Mouse (Mus musculus): ENCODE data around the gene Cbwd1.

The Cbwd1 gene

GRCm38 (mm10) chr19:24961172-24961962 lies at the start of gene Cbwd1:
Cbwd1 (minus strand) TSS chr19:24961610.
- peak; percentile 98 for DNase-seq (ENCODE audit: low read depth, low spot score)

- no peak for DNase-seq (ENCODE audit: low read depth, low spot score)
Observed at GRCm38 (mm10) chr19:25008509-25008908, 47.1 kb upstream of the Cbwd1 start.

- no peak for DNase-seq (ENCODE audit: low read depth, low spot score)
Observed at GRCm38 (mm10) chr19:25006686-25007085, 45.3 kb upstream of the Cbwd1 start.

- DNase-seq (ENCODE audit: low read depth, low spot score), result no peak
Observed at GRCm38 (mm10) chr19:25003810-25004209, 42.4 kb upstream of the Cbwd1 start.

- no peak for DNase-seq (ENCODE audit: low read depth, low spot score)
Observed at GRCm38 (mm10) chr19:25002828-25003227, 41.4 kb upstream of the Cbwd1 start.

GRCm38 (mm10) chr19:25002032-25002431 lies 40.6 kb upstream of the Cbwd1 start:
- no peak for DNase-seq (ENCODE audit: low read depth, low spot score)

- no peak for DNase-seq (ENCODE audit: low read depth, low spot score)
Observed at GRCm38 (mm10) chr19:25000153-25000552, 38.7 kb upstream of the Cbwd1 start.

GRCm38 (mm10) chr19:24999201-24999886 lies 37.9 kb upstream of the Cbwd1 start, which contains the start of gene Dock8:
Dock8 (plus strand) TSS chr19:24999534.
- DNase-seq (ENCODE audit: low read depth, low spot score), result peak; percentile 25

- no peak for DNase-seq (ENCODE audit: low read depth, low spot score)
Observed at GRCm38 (mm10) chr19:24998561-24998960, 37.2 kb upstream of the Cbwd1 start.

GRCm38 (mm10) chr19:24996815-24997704 lies 35.6 kb upstream of the Cbwd1 start:
- no peak for DNase-seq (ENCODE audit: low read depth, low spot score)

- no peak for DNase-seq (ENCODE audit: low read depth, low spot score)
Observed at GRCm38 (mm10) chr19:24994900-24995299, 33.5 kb upstream of the Cbwd1 start.

- DNase-seq (ENCODE audit: low read depth, low spot score), result no peak
Observed at GRCm38 (mm10) chr19:24993526-24993925, 32.1 kb upstream of the Cbwd1 start.

- DNase-seq (ENCODE audit: low read depth, low spot score), result no peak
Observed at GRCm38 (mm10) chr19:24990138-24990822, 28.9 kb upstream of the Cbwd1 start.

- DNase-seq (ENCODE audit: low read depth, low spot score), result no peak
Observed at GRCm38 (mm10) chr19:24988831-24989230, 27.4 kb upstream of the Cbwd1 start.

GRCm38 (mm10) chr19:24987355-24987754 lies 25.9 kb upstream of the Cbwd1 start:
- DNase-seq (ENCODE audit: low read depth, low spot score), result no peak

- no peak for DNase-seq (ENCODE audit: low read depth, low spot score)
Observed at GRCm38 (mm10) chr19:24985045-24985444, 23.6 kb upstream of the Cbwd1 start.

- DNase-seq (ENCODE audit: low read depth, low spot score), result no peak
Observed at GRCm38 (mm10) chr19:24983857-24984498, 22.6 kb upstream of the Cbwd1 start.

- DNase-seq (ENCODE audit: low read depth, low spot score), result no peak
Observed at GRCm38 (mm10) chr19:24983050-24983449, 21.6 kb upstream of the Cbwd1 start.

- DNase-seq (ENCODE audit: low read depth, low spot score), result peak; percentile 41
Observed at GRCm38 (mm10) chr19:24981294-24981693, 19.9 kb upstream of the Cbwd1 start.

All from retina, postnatal 7 days (tissue).